Mouse (Mus musculus) stomach, postnatal 0 days (tissue): ENCODE measurements around the gene Spi1.

Experiments used
- CTCF ChIP-seq: IDR thresholded peaks from 2 replicates; pipeline ENCODE4 v1.5.1; 2016; ENCODE audit warnings: antibody characterized with exemption, low read depth, mild to moderate bottlenecking, moderate library complexity
- EP300 ChIP-seq: optimal IDR thresholded peaks from 2 replicates; pipeline ENCODE3; 2016; ENCODE audit warnings: antibody characterized with exemption

GRCm38 (mm10) chr2:91035385-91035784 is 46.8 kb upstream of the Spi1 start, which contains the start of gene Rapsn:
- TF ChIP-seq CTCF (no peak), EP300 (no peak)
